Mouse (Mus musculus) thymus, adult 2 months (tissue): ENCODE measurements around the gene Scfd2. TPM values are rescaled to one million over a fixed set of nuclear protein-coding genes. Genes with fewer than 3 reads are reported as not detected.

Experiments used
- DNase-seq: peaks from one replicate; pipeline ENCODE4 v3.0.0; 2021
- H3K27ac ChIP-seq: fragments of 200-500 bp; 2 replicates; pipeline ENCODE4 v1.5.1; 2012; ENCODE audit warnings: low read length, control low read depth; ENCODE audit not compliant: control insufficient read depth, insufficient read depth
- H3K27me3 ChIP-seq: fragments of 200-500 bp; 2 replicates; pipeline ENCODE4 v1.6.1; 2012; ENCODE audit warnings: mild to moderate bottlenecking, low read length, moderate library complexity, mixed read lengths; ENCODE audit not compliant: control insufficient read depth, insufficient read depth
- H3K36me3 ChIP-seq: fragments of 200-500 bp; 2 replicates; pipeline ENCODE4 v1.6.1; 2012; ENCODE audit warnings: mild to moderate bottlenecking, low read length, moderate library complexity; ENCODE audit not compliant: control insufficient read depth, insufficient read depth
- H3K4me1 ChIP-seq: fragments of 200-500 bp; replicated peaks from 2 replicates; pipeline ENCODE4 v1.6.1; 2012; ENCODE audit warnings: low read length; ENCODE audit not compliant: control insufficient read depth, insufficient read depth
- H3K4me3 ChIP-seq: fragments of 200-500 bp; 2 replicates; pipeline ENCODE4 v1.5.1; 2012; ENCODE audit warnings: mild to moderate bottlenecking, low read length, control low read depth, moderate library complexity; ENCODE audit not compliant: control insufficient read depth, insufficient read depth
- CTCF ChIP-seq: fragments of 200-500 bp; IDR thresholded peaks from 2 replicates; pipeline ENCODE4 v1.5.1; 2012; ENCODE audit warnings: mild to moderate bottlenecking, control low read depth, low read length, moderate library complexity, borderline replicate concordance; ENCODE audit not compliant: control insufficient read depth, poor library complexity, insufficient read depth; ENCODE audit errors: extremely low read depth
- POLR2A ChIP-seq: fragments of 200-500 bp; IDR thresholded peaks from 2 replicates; pipeline ENCODE4 v1.6.1; 2012; ENCODE audit warnings: mild to moderate bottlenecking, low read length, control low read depth, moderate library complexity; ENCODE audit not compliant: control insufficient read depth, poor library complexity, insufficient read depth; ENCODE audit errors: extremely low read depth
- WGBS: fragments of 180-500 bp; shearing (Covaris S2); methylation state at CpG from one replicate; pipeline ENCODE4 v1.1.7; 2018; 5-methylcytosine and 5-hydroxymethylcytosine counted together
- polyA plus RNA-seq: library from polyadenylated mRNA; depleted of rRNA; stranded (reverse); fragments of >200 nt; gene quantifications from 2 replicates; pipeline ENCODE4 v1.2.3, GENCODE M21; 2012

Scfd2 gene
- polyA plus RNA-seq, 1 experiment: 14.5 TPM

- Histone ChIP-seq H3K27me3 (no peaks in the 10 kb centered on the region), H3K4me1 (peaks cover under 1% of the 10 kb centered on the region; the same call in 1 of the 2 replicates), H3K27ac (no peak overlapping the region), H3K4me3 (no peak overlapping the region), H3K36me3 (no peaks in the 10 kb centered on the region)
- DNase-seq: no peak
- 94% methylated on average over 8 of the region's 8 CpGs for WGBS
- no peak for TF ChIP-seq CTCF
- TF ChIP-seq POLR2A: no peak
These were observed 291.3 kb downstream of the Scfd2 start for GRCm38 (mm10) chr5:74240298-74240697.

DNA sequence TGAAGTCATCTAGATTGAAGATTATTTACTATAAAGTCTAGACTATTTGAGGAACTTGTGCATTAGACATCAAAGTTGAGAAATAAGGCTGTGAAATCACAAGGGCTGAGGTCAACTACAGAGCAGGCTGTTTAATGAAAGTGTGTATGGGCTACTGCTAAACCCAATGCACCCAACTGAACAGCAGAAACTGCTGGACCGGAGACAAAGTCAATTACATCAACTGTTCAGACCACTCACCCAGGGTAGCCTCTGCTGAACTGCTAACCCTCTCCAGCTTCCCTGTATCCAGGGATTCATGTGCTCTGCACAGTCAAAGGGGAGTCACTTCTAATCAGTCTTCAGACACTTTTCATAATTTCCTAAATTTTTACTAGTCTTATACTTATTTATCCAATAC is 292.2 kb downstream of the Scfd2 start:
- Histone ChIP-seq H3K27me3 (no peaks in the 10 kb centered on the region), H3K36me3 (no peaks in the 10 kb centered on the region), H3K4me3 (no peak overlapping the region), H3K27ac (no peak overlapping the region), H3K4me1 (no peaks in the 10 kb centered on the region)
- WGBS: 100% methylated on average over 1 of the region's 1 CpGs
- TF ChIP-seq POLR2A: no peak
- no peak for TF ChIP-seq CTCF
- DNase-seq: no peak

GRCm38 (mm10) chr5:74233808-74234207 is 297.8 kb downstream of the Scfd2 start:
- TF ChIP-seq POLR2A: no peak
- no peak for TF ChIP-seq CTCF
- DNase-seq: no peak
- Histone ChIP-seq H3K4me1 (0 out of 2 replicates have a peak, but pooled peaks cover 5% of the 10 kb centered on the region), H3K27me3 (no peaks in the 10 kb centered on the region), H3K4me3 (no peak overlapping the region), H3K27ac (no peak overlapping the region), H3K36me3 (no peaks in the 10 kb centered on the region)
- WGBS: 65% methylated on average over 7 of the region's 7 CpGs

DNA sequence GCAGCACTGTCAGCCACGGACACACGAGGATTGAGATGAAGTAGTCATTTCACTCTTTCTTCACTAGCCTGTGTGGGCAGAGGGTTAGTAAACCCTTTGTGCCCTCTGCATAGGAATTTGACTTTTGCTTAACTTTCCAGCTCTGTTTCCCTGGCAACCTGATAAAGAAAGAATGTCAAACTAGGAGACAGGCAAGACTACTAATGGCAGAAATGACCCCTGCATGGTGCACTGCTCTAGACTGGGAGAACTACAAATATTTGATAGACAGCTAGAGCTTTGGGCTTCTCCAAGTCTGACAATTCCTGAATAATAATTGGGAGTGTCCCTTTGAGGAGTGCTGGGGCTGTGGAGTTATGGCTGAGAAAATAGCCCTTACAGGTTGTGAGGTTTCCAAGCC is 301.0 kb downstream of the Scfd2 start:
- no peak for DNase-seq
- no peak overlapping the region for H3K27ac ChIP-seq

GRCm38 (mm10) chr5:74229775-74230413 is 301.7 kb downstream of the Scfd2 start:
- H3K4me3 ChIP-seq: no peak overlapping the region
- 0 out of 2 replicates have a peak, but pooled peaks cover 5% of the 10 kb centered on the region for H3K4me1 ChIP-seq
- no peaks in the 10 kb centered on the region for H3K27me3 ChIP-seq
- TF ChIP-seq POLR2A (no peak), CTCF (no peak)
- H3K36me3 ChIP-seq: no peaks in the 10 kb centered on the region
- 96% methylated on average over 11 of the region's 11 CpGs for WGBS
- H3K27ac ChIP-seq: no peak overlapping the region
- DNase-seq: no peak

More for the DNA sequence above, 301.0 kb downstream of the Scfd2 start:
- H3K36me3 ChIP-seq: no peaks in the 10 kb centered on the region
- TF ChIP-seq CTCF: no peak
- no peaks in the 10 kb centered on the region for H3K27me3 ChIP-seq
- H3K4me1 ChIP-seq: 0 out of 2 replicates have a peak, but pooled peaks cover 5% of the 10 kb centered on the region
- H3K4me3 ChIP-seq: no peak overlapping the region
- WGBS: 97% methylated on average over 2 of the region's 2 CpGs

DNA sequence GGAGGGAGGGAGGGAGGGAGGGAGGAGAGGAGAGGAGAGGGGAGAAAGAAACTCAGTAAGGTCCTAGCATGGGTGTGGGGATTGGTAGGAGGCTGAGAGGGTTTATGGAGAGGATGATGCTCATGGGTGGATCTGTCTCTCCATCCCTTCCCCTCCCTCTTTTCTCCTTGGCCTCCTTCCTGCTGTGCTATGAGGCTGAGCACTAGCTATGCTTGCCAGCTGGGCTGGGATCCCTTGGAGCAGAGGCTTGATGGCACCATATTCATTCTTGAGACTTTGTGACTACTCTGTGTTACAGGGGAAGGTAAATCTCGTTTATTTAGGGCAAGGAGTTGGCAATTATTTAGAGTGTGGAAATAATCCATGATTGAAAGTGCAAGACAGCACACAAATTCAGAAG is 302.6 kb downstream of the Scfd2 start:
- no peaks in the 10 kb centered on the region for H3K27me3 ChIP-seq
- H3K27ac ChIP-seq: no peak overlapping the region
- H3K4me1 ChIP-seq: 0 out of 2 replicates have a peak, but pooled peaks cover 5% of the 10 kb centered on the region
- 89% methylated on average over 1 of the region's 1 CpGs for WGBS
- no peak overlapping the region for H3K4me3 ChIP-seq
- TF ChIP-seq CTCF: no peak
- TF ChIP-seq POLR2A: no peak
- H3K36me3 ChIP-seq: no peaks in the 10 kb centered on the region
- DNase-seq: no peak

DNA sequence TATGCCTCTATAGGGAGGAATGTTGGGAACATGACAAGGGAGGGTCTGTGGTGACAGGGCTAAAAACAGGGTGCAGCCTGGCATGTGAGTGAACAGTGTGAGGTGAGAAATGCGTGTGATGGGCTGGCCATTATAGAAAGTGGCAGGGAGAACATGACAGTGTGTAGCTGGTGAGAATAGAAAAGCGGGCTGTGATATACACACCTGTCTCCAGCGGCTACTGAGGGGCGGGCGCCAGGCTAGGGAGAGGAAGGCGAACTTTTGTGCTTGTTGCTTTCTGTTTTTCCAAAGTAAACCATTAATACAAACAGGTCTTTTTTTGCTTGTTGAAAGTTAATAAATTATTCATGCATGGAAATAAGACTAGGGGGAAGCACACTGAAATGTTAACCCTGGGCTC is 304.2 kb downstream of the Scfd2 start:
- Histone ChIP-seq H3K4me3 (no peak overlapping the region), H3K27ac (no peak overlapping the region), H3K4me1 (no peaks in the 10 kb centered on the region), H3K27me3 (no peaks in the 10 kb centered on the region), H3K36me3 (no peaks in the 10 kb centered on the region)
- 98% methylated on average over 6 of the region's 6 CpGs for WGBS
- TF ChIP-seq CTCF (no peak), POLR2A (no peak)
- no peak for DNase-seq
